Mouse (Mus musculus) adrenal gland, postnatal 4 days (tissue): Measurements from ENCODE around the gene Lsm4. TPM values are rescaled to one million over a fixed set of nuclear protein-coding genes. Genes with fewer than 3 reads are reported as not detected.
A peak's percentile ranks its signal among the peaks of the same experiment; 100 is the strongest.

ENCODE experiments used
- DNase-seq, 2 experiments: peaks; one replicate each; pipeline ENCODE4 v3.0.0; 2021 to 2022; ENCODE audit warnings: low spot score in 2 of 2, mixed read lengths in 2 of 2
- long read RNA-seq, 2 experiments: library from polyadenylated mRNA; stranded (forward); transcript quantifications; one replicate each; pipeline ENCODE4 v2.0.0; 2021
- total RNA-seq, 2 experiments: library from RNA; stranded (reverse); gene quantifications; 2 replicates each; pipeline ENCODE4 v1.2.3; 2021

The Lsm4 gene
- 10 to 100 TPM; 96.6 to 99.0 TPM for total RNA-seq
- long read RNA-seq, experiment 1, transcript Lsm4-201 (5 exons, 925 nt), result major isoform, 154 of 204 reads
- long read RNA-seq, experiment 1, partial matches to known transcripts, result 33 of 204 reads
- long read RNA-seq, experiment 1, other reads (novel, unspliced or antisense), result 17 of 204 reads
- long read RNA-seq, experiment 2, transcript Lsm4-201 (5 exons, 925 nt), result major isoform, 124 of 150 reads
- long read RNA-seq, experiment 2, partial matches to known transcripts, result 20 of 150 reads
- long read RNA-seq, experiment 2, other reads (novel, unspliced or antisense), result 6 of 150 reads

DNA sequence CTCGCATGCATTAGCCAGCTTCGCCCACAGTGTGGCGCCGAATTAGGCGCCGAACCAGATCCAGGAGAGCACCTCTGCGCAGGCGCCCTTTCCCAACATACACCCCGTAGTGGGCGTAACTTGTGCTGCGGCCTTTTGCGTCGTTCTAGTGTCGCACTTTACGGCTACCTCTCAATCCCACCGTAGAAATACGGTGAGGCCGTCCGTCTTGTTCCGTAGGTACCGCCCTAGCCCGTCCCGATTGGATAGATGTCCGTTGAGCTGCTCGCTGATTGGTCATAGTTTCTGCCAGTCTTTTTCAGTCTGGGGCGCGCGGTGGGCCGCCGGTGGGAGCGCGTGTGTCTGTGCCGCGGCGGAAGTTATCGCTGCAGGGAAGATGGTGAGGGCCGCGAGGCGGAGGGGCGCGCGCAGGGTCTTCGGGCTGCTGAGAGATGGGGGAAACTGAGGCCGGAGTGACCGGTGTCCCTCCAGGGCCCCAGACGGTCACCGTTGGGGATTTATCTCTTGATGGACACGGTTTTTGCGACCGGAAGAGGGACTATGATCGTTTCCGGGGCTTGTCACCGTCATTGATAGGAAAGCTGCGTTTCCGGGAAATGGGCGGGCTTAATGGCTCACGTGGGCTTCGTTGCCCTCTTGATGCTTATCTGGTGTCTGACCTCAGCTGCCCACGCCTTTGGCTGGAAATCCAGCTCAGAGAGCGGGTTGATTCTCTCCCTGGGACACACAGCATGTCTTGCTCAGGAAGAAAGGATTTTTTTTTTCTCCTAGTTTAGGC, at the start of gene Lsm4:
Gene Lsm4 (plus strand): TSS at position 170 of the 778 bp plus-strand sequence.
- peak; percentile 94 to 98 for DNase-seq

DNA sequence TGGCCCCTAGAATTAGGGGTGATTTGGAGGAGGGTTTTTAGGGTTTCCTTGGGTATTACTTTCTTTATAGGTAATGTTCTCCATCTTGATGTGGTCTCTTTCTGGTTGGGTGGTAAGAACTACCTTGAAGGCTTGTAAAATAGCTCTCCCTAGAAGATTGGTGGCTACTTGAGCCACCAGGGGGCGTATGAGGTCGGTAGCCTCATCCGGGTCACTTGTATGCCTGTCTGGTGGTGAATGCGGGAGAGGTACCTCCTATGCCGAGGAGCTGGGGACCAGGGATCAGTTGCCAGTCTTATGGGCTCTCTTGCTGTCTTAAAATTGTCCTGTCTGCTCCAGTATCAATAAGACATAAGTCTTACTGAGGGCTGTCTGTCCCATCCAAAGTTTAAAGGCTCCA, 47.9 kb upstream of the Lsm4 start:
- DNase-seq, result no peak

DNA sequence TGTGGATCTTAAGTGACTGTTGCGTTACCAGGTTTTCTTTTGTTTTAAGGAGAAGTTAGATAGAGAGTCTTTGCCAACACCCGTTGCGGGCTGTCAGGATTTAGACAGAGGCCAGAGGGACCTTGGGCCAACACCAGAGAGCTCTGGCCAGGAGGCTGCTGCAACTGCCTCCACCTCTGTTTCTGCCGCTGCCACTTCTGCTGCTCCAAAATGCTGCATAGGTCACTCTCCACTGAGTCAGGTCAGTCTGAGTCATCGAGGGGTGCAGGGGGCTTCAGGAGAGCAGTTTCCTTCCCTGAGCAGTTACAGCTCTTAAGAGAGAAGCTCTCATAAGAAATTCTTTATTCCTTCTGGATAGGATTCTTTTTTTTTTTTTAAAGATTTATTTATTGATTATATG, 46.0 kb upstream of the Lsm4 start:
- DNase-seq, result no peak

DNA sequence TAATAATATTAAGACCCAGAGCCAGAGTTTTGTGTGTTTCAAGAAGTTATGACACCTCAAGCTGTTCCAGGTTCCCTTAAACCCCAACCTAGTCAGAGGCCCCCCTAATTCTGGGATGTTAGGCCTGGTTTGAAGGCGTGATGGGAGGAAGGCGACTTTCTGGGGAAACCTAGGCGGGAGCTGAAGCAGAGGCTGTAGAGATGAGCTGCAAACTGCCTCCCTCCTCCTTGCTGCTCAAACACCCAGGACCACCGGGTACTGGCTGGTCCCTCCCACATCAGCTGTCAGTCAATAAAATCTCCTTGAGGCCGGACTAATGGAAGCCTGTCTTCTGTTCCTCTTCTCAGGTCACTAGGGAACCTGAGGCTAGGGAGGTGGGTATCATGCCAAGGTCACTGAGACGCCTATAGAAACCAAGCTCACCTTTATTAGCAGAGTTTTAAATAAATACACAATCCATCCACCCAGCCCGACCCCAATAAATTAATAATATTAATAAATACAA, 44.0 kb upstream of the Lsm4 start:
- DNase-seq, result no peak

DNA sequence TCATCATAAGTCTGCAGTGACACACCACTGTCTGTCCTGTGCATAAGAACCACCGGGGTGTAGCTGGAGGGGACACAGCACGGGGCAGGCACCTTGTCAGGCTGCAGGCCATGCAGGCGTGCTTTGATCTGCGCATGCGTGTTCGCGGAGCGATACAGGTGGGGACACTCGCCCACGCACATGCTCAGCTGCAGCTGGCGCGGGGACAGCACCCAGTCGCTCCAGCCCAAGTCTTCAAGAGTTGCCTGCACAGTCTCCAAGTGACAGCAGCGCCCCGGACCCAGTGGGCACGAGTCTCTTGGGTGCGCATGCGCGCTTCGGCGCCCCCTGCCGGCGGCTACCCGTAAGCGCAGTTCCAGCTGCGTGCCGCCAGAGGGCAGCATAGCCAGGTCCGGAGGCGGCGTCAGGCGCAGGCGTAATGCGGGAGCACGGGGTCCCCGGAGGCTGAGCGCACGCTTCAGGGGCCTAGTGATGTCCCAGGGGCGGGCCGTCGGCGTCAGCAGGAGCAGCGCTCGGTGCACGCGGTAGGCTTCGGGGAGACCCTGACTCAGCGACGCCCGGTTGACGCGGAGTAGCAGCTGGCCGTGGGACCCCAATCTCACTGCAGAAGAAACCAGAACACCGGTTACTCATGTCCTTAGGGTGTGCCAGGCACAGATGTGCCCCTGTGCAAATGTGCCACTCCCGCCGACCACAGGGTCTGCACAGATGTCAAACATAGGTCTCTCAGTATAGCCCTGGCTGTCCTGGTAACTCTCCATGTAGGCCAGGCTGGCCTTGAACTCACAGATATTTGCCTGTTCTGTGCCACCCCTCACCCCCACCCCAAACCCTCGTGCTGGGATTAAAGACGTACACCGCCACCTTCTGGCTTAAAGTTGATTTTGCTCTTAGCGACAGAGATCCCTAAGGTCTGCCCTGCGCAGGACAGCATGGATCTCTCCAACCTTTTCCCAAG, 43.2 kb upstream of the Lsm4 start:
- peak; percentile 76 to 82 for DNase-seq

DNA sequence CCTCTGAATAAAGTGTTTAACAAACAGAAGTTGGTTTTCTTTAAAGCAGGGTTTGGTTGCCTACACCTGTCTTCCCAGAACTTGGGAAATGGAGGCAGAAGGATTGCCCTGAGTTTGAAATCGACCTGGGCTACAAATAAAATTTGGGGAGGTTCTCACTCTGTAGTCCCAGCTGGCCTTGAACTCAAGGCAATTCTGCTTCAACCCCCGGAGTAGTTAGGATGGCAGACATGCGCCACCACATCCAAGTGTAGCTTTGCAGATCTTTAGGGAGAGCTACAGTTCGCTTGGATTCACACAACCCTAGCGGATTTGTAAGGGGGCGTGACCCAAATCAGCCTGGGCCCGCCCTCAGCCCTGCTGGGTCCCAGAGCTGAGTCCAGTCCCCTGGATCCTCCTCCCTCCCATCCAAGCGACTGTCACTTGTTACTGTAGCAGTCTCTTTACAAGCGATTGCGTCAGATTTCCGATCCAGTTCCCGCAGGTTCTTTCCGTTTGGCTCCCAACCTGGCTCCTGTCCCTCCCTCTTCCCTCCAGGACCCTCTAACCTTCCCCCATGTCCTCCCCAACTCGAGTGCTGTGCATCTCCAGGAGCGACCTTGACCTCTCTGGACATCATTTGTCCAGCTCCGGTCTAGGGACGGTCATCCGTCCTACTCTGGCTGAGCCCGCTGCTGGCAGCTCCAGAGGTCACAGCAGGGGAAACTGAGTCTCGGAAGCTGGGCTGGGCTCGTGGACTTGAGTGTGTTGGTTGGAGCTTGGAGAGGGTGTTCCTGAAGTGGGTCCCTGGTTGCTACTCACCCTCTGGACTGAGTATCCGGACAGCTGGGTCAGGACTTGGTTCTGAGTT, 42.3 kb upstream of the Lsm4 start:
- DNase-seq, result no peak

DNA sequence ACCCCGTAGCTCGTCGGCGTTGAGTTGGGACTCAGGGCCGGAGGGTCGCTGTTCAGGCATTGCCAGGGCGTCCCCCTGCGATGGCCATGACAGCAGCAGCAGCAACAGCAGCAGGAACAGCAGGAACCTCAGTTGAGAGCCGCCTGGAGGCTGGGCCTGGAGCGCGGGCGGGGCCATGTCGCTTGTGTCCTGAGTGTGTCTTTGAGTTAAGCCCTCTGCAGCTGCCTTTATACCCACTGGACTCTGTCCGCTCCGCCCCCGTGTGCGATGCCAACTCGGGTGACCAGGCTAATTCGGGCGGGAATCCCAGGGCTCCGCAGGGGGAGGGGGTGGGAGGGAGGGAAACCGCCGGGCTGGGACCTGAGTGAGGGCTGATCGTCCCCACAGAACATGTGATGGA, 41.6 kb upstream of the Lsm4 start:
- DNase-seq, result no peak

DNA sequence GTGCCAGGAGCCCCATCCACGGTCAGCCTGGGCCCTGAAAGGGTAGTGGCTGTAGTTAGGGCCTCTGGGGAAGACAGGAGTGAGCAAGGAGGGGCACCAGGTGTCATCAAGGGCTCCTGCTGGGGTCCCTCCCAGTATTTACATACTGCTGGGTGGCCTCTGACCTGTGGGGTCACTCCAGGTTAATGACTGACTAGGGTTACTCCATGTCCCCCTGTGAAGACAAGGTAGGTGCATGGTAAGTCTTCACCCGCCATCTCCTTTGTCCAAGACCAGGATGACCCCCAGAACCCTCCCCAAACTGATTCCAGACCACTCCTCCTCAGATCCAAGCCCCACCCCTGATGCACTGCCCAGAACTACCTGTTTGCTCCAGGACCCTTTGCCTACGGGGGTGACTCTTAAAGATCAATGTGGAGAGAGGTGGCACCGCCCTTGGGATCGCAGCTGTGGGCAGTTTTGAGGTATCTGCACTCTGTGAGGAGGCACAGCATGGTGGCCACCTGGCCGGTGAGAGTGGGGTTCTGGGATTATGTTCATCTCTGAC, 40.6 kb upstream of the Lsm4 start, which contains the start of gene Gdf15:
Gene Gdf15 (minus strand): TSS at position 111 of the 547 bp plus-strand sequence.
- DNase-seq, result no peak

DNA sequence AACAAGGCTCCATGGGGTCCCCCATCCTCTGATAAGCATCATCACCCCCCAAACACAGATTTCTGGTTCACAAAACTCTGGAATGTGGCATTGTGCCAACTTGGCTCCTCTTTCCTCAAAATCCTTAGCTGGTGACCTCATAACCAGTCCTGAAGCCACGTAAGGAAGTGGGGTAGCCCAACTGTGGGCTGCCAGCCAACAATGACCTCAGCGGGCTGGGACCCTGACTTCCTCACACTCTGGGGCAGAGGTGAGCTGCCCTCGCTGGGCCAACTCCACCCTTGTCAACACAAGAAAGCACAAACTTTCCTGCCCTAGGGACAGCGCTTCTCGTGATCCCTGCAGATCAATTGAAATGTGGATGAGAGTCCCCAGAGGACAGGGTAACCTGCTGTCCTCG, 39.0 kb upstream of the Lsm4 start:
- DNase-seq, result no peak

DNA sequence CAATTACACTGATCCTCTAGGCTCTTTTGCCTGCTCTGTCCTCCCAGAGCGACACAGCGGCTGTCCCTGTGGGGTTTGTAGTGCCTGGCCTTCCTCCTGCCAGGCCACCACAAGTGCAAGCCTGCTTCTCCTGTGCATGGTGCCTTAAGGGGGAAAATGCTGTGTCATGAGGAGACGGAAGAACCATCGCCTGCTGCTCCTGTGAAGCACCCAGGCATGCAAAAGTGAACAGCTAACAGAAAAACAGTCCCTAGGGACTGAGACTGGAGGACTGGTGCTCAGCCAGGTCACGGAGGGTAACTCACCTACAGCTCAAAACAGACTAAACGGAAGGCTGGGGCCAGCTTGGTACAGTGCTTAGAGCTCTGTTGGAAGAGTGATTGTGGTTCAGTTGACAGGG, 37.5 kb upstream of the Lsm4 start:
- DNase-seq, result no peak

DNA sequence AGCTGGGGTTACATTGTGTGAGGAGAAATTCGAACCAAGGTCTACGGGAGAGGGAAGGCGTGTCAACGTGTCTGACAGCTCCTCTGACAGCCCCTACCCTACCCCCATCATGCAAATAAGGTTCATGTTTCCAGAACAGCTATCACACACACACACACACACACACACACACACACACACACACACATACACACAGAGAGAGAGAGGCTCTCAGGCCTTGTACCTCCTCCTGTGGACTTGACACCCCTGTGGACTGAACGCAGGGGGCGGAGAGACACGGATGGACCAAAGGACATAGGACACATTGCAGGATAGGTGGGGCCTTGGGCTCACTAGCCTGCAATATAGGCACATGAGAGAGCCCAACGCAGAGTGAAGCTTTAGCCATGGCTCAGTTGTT, 36.2 kb upstream of the Lsm4 start:
- no peak for DNase-seq

DNA sequence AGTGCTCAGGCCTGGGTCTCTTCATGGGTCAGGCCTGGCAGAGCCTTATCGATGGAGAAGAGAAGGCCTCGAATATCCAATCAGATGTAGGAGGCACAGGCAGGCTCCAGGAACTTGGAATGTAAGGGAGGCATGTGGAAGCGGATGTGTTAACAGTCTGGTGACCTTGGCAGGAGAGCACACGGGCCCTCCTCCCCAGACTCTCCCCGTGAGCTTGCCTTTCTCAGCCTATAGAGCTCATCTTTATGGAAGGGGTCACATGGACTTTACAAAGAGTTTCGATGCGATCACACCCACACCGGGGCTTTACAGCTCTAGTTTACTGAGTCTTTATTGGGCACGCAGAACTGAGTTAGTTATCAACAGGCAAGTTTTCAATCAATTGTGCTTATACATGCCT, 34.3 kb upstream of the Lsm4 start:
- DNase-seq, result no peak

DNA sequence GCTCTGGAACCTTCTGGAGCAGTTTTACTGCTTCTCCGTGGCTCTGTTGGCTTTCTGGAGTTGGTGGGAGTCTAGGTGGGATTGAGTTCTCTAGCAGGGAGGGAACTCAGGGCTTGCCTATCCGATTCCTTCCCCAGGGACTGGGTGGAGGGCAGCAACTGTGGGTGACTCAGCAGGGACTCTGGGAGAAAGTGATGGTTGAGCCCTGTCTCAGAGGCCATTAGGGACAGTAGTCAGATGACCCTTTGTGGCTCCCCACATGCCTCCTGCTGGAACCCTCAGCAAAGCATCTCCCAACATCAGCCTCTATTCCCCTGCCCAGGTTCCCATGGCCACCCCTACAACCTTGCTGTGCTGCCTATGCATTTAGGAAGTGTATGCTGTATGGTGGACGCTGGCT, 30.0 kb upstream of the Lsm4 start:
- DNase-seq, result no peak

DNA sequence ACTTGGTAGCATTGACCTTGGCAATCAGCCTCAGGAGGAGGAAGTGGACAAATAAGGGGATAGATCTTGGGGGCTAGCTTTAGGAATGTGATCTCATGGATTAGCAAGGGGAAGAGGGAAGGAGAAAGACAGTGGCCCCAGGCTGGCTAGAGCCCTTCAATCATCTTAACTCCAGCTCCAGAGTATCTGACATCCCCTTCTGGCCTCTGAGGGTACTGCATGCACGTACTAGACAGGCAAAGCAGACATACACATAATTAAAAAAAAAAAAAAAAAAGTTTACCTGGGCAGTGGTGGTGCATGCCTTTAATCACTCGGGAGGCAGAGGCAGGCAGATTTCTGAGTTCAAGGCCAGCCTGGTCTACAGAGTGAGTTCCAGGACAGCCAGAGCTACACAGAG, 29.0 kb upstream of the Lsm4 start:
- no peak for DNase-seq

DNA sequence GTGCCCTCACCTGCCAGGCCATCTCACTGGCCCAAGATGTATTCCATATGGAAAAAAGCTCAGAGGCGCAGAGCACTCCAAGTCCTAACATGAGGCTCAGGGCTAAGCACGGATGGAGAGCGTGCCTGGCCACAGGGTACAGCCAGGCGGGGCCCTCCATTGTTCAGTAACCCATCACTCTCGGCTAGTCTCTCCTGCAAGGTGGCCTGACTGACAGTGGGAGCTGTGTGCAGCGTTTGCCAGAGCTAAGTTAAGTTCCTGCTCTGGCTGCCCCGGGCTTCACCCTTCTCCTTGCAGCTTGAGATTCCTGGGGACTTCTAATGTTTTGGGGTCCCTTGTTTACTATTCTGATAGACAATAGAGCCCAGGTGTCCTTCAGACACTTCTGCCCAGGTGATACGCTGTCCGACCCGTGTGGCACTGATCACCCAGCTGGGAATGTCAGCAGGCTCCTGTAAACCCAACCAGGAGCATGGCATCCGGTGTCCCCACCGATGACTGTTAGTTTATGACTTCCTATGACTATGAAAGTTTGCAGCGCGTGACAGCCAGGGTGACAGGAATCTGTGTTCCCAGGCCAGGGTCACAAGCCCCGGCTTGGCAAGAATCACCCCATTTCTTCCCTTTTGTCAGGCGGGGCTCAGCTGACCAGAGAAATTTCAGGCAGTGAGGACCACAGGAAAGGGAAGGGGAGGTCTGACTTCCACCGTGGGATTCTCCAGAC, 27.4 kb upstream of the Lsm4 start:
- DNase-seq, result no peak

DNA sequence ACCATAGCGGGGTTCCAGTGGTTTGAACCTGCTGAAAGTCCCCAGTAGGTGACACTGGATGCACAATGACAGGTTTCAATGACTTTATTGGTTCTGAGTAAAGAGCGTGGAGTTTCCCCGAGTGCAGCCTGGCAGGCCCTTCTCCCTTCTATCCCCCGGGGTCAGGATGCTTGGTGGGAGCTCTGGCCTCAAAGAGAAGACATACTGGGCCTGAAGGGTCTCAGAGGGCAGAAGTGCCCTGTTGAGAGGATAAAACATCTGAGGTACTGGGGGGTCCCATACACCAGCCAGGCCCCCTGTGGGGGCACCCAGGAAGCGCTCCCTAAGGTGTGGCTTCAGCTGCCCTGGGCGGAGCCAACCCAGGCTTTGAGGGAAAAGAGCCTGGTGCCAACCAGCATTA, 26.7 kb upstream of the Lsm4 start:
- DNase-seq, result no peak

DNA sequence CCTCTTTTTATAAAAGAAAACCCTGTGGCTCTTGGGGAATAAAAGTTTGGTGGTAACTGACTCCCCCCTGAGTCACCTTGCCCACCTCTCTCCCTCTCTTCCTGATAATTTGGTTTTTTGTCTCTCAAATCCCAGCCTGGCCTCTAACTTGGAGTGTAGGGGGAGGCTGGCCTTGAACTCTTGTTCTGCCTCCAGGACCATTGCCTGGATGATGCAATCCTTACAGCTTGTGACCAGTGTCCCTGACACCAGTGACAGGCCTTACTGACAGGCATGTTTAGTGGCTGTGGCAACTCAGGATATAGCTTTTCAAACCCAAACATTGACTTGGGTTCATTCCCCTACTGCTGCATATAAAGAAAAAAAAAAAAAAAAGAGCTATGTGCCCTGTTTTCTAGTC, 26.3 kb upstream of the Lsm4 start:
- DNase-seq, result no peak

DNA sequence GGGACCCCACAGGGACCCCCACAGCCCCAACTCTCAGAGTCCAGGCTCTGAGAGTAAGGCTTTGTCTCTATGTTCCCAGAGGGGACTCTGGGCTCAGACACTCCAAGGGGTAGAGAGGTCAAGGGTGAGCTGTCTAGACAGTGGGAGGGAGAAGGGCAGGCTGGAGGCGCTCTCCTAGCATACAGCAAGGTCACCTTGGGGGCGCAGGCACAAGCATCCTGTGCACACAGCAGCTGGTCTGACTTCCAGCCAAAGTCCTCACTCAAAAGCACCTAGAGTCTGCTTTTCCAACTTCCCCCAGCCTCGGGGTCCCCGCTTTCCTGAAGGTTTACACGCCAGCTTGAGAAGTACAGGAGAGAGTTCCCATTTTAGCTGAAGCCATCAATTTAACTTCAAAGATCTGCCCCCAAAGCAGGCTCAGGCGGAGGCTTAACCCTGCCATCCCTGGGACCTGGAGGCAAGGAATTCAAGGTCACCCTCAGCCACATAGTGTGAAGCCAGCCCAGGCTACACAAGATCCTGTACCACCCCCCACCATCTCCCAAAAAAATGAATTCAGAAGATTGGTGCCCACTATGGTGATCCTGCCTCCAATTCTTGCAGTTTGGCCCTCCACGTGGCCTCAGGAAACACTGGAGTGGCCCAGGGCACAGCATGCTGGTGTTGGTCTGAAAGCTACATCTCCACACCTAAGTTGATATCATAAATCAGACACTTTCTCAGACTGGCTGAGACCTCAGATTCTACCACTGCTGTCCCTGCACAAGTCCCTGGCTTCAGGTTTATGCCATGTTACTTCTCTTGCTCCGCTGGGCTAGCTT, 25.5 kb upstream of the Lsm4 start:
- DNase-seq, result no peak

DNA sequence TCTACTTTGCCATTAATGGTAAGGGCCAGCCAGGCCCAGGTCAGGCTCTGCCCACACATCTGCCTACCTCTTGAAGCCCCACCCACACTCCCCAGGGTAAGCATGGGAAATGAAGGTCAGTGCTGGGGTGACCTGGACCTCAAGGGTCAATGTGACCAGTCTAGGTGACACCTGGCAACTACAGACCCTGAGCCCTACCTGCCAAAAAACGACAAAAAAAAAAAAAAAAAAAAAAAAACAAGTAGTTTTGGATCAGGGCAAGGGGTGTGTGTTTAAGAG, 24.9 kb upstream of the Lsm4 start:
- no peak for DNase-seq
